Mouse (Mus musculus): ENCODE results near the gene Mmaa.

GRCm38 (mm10) chr8:79324036-79324435 is 29.3 kb upstream of the Mmaa start:
- TF ChIP-seq CTCF (conservative IDR thresholded peaks at IDR 0.05; ENCODE audit: low read length) = no peak
- no peak for TF ChIP-seq POU5F1 (IDR thresholded peaks at IDR 0.05; ENCODE audit: borderline replicate concordance, low read length)
